Mouse (Mus musculus): ENCODE results near the gene Slc39a11.

Slc39a11 gene

GRCm38 (mm10) chr11:113339770-113340169 lies 310.1 kb downstream of the Slc39a11 start:
- peak; percentile 22 for DNase-seq (ENCODE audit: low read depth)

DNA sequence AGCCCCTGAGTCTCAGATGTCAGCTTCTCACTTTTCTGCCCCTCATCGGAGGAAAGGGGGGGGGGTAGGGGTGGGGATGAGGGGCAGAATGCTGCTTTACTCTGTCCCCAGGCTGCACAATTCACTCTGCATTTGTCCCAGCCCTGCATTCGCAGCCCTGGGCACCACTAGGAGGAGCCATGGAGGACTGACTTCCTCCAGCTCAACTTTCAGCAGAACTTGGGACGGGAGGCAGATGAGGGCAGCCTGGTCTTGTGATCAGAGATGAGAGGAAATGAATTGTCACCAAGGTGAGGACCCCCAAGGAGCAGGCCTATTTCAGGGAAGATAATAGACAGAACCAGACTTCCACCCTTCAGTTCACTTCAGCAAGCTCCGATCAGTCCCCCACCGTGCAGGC lies 311.3 kb downstream of the Slc39a11 start:
- DNase-seq (ENCODE audit: low read depth): no peak

- DNase-seq (ENCODE audit: low read depth): no peak
Measured at GRCm38 (mm10) chr11:113335706-113336105, 314.2 kb downstream of the Slc39a11 start.

DNA sequence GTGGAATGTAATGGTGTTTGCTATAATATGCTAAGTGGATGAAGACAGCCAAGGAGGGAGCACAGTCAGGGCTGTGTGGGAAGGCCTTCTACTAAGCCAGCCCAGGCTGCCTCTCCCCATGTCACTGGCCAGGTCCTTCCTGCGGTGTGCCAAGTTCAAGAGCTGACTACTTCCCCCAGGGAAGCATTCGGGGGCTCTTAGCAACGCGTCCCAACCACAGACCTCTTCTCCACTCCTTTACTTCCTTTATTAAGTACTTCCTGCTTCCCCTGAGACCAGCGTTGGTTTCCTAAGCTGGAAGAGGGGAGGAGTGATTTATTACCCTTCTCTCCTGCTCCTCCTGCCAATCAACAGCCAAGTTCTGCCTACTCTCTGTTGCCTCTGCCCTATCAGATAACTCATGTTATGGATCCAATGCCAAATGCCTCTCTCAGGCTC lies 315.4 kb downstream of the Slc39a11 start:
- DNase-seq (ENCODE audit: low read depth): peak; percentile 24

DNA sequence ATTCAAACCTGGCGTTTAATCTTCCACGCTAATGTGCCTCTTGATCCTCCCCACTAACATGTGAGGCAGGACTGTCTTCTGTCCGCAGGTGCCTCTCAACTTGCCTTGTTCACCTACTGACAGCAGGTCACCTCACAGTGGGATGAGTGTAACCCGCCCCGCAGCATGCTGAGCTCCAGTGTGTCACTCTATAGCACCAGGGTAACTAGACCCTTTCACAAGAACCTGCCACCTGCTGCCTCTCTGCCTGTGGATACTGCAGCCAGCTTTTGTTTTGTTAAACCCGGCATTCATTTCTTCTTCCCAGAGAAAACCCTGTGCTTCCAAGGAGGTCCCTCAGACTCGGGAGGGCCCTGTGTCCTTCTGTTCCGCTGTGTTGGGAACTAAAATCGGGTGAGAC lies 316.3 kb downstream of the Slc39a11 start:
- no peak for DNase-seq (ENCODE audit: low read depth)

DNA sequence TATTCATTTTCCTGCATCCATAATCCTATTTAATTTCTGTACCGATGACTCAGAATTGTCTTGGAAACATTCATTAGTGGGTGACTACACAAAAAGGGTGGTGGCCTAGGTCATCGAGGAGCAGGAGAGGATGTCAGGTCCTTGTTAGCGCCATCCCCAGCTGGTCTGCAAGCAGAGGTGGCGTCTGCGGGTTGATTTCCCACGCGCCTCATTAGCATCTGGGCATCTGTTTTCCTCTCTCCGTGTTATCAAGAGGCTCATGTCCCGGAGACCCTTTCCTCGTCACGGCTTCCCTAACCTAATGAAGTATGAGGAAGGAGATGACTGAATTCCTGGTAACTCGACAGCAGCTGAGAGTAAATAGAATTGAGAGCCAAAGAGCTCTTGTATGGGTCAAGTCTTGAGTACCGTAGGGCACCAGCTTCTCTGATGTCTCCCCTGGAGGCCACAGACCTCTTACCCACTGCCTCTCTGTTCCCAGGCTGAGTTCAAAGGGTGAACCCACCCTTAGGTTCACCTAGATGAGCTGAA lies 319.8 kb downstream of the Slc39a11 start:
- DNase-seq (ENCODE audit: low read depth): no peak

DNA sequence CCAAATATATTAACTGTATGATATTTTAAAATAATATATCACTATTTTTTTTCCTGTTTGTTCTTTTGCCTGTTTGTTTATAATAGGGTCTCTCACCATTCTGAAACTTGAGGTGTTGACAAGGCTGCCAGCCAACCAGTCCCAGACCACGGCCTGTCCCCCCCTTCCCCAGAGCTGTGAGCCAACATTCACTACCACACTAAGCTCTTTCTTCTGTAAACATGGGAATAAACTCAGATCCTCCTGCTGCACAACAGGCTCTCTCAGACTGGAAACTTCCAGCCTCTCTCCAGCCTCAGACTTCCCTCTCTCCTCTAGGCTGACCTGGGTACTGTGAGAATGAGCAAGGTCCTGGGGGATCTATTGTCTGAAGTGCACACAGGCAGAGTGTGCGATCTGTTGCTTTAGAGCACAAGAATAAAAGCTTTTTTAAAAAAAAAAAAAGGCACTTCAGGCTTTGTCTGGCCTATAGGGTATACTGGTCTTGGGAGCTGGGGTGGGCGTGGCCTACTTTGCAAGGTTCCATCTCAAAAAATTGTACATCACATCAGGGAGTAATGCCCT lies 322.3 kb downstream of the Slc39a11 start:
- DNase-seq (ENCODE audit: low read depth): no peak

DNA sequence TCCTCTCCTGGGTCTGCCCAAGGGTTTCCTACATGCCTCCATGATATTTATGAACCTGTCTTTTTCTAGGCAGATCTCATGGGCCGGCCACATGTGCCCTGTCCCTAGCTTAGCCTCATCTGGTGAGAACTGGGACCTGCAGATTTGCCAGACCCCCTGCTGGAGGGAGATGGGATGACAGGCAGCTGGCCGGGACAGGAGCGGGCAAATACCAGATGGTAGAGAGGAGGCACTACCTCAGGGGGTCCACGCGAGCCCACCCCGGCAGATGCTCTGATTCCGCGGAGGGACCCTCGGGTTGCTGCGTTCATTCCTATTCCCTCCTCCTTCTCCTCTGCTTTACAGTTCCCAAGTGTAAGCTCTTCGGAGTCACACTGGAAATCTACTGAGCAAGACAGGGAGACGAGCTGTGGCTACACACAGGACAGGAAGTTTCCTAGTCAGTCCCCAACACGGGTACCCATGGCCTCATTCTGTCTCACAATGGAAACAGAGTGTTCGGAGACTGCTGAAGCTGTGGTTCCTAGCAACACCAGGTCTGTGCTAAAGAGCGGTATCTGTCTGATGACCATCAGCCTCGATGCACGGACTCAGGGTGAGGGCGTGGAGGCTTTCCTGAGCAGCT lies 323.4 kb downstream of the Slc39a11 start:
- DNase-seq (ENCODE audit: low read depth): peak; percentile 34

- no peak for DNase-seq (ENCODE audit: low read depth)
Measured at GRCm38 (mm10) chr11:113321601-113322000, 328.3 kb downstream of the Slc39a11 start.

DNA sequence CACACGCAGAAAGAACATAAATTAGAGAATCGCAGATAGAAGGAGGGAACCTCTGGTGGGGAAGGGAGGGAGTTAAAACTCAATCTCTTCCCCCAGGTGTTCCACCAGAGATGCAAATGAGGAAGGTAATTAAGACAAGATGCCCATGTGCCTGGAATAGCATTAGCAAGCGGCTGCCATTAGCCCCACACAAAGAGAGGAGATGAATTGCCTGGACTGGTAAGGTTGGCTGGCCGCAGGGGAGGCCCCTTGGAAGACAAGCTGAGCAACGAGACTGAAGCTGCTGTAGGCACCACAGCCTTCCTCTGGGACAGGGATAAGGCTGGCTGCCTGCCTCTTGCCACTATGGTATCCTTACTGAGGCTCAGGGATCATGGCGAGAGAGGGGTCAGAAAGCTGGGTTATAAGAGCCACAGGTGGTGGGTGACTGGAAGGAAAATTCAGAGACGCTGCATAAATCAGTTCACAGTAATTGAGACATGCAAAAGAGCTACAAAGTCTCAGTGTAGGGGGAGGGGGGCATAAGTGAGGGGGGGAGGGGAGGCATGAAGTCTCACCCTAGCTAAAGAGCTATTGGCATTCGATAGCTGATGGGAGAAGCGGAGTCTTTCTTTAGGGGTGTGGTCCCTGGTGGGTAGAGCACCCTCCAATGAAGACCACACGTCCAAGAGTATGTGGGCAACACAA lies 340.5 kb downstream of the Slc39a11 start:
- DNase-seq (ENCODE audit: low read depth): no peak

DNA sequence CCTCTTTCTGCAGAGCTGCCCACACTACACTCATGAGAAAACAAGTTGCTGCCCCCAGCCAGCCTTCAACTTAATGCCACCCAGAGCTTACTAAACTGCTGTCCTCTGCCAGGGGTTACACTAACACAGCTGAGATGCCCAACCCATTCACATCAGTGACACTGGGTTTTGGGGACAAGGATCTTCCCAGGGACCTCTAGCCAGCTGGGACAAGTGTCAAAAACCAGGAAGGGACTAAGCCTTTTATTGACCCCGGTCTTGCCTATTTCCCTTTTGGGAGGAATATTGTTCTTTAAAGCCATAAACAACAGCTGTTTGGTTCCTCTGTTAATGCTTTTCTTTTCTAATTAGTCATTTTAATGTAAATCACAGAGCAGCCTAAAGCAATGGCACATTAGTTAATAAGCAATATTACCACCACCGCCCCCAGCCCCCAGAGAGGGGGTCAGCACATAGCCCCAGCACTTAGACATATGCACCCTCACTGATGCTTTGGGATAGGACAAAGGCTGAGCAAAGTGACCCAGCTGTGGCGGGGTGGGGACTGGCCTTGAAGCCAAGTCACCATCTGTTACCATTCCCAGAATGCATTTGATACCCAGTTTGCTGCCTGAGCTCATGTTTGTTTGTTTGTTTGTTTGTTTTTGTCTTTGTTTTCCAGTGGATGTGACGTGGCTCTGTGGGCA lies 341.5 kb downstream of the Slc39a11 start:
- DNase-seq (ENCODE audit: low read depth): no peak

GRCm38 (mm10) chr11:113303204-113303603 lies 346.7 kb downstream of the Slc39a11 start:
- DNase-seq (ENCODE audit: low read depth): no peak

DNA sequence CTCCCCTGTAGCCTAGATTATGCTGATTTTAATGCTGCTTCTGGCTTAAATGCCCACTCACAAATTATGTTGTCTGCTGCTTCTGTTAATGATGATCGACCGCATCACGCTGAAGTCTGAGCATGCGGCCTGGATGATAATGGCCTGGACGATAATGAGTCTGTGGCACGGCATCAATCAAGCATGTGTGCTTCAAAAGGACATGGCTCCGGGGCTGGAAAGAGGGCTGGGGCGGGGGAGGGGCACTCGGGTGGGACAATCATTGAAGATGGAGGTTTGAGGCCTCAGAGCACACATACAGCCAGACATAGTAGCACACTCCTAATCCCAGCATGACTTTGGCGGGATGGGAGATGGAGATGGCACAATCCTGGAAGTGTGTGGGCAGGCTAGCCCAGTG lies 350.4 kb downstream of the Slc39a11 start:
- DNase-seq (ENCODE audit: low read depth): no peak

DNA sequence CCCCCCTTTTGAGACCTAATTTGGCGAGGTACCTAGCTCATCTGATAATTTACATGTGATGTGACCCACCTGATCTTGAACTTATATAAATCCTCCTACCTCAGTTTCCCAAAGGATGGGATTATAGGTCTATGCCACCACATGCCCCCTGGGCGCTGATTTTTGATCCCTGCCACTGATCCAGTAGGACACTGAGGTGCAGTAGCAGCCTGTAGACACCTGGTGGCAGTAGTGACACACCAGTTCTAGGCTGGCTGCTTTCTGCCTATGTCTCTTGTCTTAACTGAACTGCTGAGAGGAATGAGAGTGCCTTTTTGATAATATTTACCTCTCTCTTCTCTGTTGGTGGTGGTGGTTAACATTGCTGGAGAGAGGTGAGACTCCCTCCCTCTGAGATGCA lies 352.1 kb downstream of the Slc39a11 start:
- DNase-seq (ENCODE audit: low read depth): peak; percentile 41

DNA sequence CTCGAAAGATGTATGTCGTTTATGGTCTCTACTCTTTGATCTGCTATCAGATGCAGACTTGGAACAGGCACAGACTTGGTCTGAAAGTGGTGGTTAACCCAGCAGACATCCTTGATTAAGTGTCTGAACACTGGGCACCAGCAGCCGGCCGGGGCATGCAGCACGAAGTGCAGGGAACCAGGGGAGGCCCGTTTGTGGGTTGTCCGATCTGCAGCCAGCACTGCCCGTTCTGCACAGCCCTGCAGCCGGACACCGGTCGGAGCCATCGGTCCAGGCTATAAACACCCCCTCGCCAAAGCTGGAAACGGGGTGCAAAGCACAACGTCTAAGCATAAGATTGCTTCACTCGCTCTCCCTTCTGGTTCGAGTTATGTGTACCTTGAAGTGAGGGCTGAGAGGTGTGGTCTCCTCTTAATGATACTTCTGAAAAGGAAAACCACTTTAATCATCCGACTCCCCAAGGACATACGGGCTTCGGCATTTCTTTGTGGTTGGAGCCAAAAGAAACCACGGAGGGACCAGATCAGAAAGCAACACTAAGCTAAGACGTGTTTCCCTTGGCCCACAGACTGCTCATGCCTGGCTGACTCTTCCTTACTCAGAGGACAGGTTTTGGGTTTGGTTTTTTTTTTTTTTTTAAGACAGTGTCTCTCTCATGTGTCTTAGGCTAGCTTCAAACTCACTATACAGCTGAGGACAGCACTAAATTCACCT lies 352.8 kb downstream of the Slc39a11 start:
- no peak for DNase-seq (ENCODE audit: low read depth)

DNA sequence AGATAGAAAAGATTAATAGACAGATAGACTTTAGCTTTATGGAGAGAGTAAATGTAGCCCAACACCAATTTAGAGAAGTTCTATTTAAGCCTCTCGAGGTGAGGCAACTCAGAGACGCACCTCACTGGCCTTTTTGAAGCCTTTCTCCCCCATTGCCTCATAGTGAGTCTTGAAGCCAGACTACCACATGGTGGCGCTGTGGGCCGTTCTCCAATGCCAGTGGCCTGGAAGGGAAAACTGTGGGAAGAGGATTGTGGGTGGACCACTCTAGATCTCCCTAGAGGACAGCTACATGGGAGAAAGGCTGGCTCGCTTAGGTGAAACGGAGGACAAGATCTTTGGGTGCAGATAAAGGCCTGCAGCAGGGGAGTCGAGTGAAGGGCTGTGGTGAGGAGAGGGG lies 353.7 kb downstream of the Slc39a11 start:
- peak; percentile 22 for DNase-seq (ENCODE audit: low read depth)

GRCm38 (mm10) chr11:113294518-113294917 lies 355.4 kb downstream of the Slc39a11 start:
- DNase-seq (ENCODE audit: low read depth): no peak

DNA sequence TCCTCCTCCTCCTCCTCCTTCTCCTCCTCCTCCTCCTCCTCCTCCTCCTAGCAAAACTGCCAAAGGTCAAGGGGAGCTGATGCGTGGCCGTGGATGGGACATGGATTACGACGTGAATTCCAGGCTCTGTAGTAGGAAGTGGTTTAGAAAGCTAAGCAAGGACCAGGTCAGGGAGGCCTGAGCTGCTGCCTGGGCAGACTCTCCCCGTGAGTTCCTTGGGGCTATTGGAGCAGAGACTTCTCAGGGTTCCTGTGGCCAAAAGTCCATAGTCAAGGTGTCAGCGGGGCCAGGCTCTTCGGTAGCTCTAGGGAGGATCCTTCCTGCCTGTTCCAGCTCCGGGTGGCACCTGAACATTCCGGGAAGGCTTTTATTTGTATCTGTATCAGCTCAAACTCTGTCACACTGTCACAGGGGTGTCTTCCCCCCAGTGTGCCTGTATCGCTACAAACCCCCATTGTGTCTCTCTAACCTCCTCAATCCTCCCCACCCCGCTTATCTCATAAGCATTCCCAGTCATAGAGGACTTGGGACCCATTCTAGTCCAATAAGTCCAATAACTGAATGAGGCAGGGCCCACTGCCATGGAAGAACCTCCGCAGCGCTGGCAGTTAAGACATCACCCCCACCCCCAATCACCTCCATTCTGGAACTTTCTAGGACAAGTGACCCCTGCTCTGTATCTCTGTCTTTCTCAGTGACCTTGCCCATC lies 356.8 kb downstream of the Slc39a11 start:
- DNase-seq (ENCODE audit: low read depth): no peak

DNA sequence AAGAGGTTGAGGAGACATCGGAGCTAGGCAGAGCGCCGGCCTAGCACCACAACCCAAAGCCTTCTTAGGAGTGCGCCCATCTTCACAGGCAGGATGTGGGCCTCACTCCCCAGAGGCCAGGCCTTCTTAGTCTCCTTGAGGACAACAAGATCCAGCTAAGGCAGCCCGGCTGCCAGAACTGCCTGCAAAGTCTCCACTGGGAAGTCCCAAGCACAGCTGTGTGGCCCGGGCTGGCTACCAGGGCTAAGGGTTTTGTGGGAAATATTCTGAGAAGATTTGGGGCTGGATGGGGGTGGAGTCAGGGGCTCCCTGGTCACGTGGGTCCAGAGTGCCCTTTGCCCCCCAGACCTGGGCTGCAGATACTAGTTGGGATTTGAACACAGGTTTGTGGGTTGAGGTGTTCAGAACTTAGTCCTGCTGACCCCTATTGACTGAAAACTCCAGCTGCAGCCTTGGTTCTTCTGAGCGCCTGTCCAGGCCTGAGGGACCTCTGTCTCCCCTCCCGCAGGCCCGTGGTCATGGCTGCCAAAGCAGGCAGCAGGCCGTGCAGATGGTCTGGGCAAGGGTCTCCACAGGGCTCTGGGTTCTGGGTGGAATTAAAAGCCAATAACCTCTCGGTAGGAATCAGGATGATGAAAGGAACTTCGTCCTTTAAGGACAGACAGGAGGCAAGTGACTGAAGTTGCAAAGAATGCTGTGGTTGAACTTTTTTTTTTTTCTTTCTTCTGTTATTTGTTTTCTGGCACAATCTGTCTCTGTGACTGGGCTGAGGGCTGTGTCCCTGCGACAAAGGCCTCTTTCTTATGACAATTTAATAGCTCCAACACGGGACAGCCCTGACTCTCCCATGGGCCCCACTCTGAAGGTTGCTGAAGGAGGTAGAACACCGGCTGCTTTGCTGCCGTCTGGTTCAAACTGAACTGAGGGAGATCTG lies 357.8 kb downstream of the Slc39a11 start:
- DNase-seq (ENCODE audit: low read depth): no peak

DNA sequence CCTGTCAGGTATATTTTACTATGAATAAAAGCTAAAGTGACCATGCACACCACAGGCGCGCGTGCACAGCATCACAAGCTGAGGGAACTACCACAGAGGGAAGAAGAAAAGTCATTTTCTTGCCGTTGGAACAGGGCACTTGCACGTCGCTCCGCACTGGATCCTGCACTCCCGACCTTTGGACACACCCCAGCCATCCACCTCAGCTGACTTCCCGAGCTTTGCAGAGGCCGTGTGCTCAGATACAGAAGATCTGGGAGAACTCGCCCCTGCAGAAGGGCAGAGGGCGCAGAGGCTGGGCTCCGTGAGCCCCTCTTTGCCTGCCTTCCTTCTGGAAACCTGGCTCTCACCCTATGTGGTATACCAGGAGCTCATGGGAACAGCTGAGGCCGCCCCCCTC lies 359.0 kb downstream of the Slc39a11 start:
- no peak for DNase-seq (ENCODE audit: low read depth)
